Mouse (Mus musculus) lung, postnatal 4 days (tissue): ENCODE measurements around the gene Iqch.
"Not testable (repeated sequence)": the region's sequence is repeated elsewhere in the genome, so short reads cannot be mapped to it uniquely, and the experiment has no call there.

ENCODE experiments used
- DNase-seq, 2 experiments: peaks; one replicate each; pipeline ENCODE4 v3.0.0; 2021

Gene Iqch

GRCm38 (mm10) chr9:63563436-63563835 lies 38.9 kb downstream of the Iqch start:
- DNase-seq, result no peak

GRCm38 (mm10) chr9:63561931-63562330 lies 40.4 kb downstream of the Iqch start:
- DNase-seq, result no peak

GRCm38 (mm10) chr9:63556933-63557332 lies 45.4 kb downstream of the Iqch start:
- no peak for DNase-seq

GRCm38 (mm10) chr9:63556316-63556715 lies 46.0 kb downstream of the Iqch start:
- DNase-seq, result no peak

GRCm38 (mm10) chr9:63555460-63555990 lies 46.8 kb downstream of the Iqch start:
- DNase-seq, result no peak

GRCm38 (mm10) chr9:63553628-63554027 lies 48.7 kb downstream of the Iqch start:
- DNase-seq, result no peak

- not testable (repeated sequence) for DNase-seq
Measured at GRCm38 (mm10) chr9:63550701-63551100, 51.6 kb downstream of the Iqch start.

GRCm38 (mm10) chr9:63548966-63549365 lies 53.3 kb downstream of the Iqch start:
- no peak for DNase-seq

GRCm38 (mm10) chr9:63541926-63542325 lies 60.4 kb downstream of the Iqch start:
- DNase-seq, result no peak

- no peak for DNase-seq
Measured at GRCm38 (mm10) chr9:63541301-63541700, 61.0 kb downstream of the Iqch start.

- no peak for DNase-seq
Measured at GRCm38 (mm10) chr9:63537489-63537888, 64.8 kb downstream of the Iqch start.

- DNase-seq, result no peak
Measured at GRCm38 (mm10) chr9:63535042-63535441, 67.3 kb downstream of the Iqch start.

GRCm38 (mm10) chr9:63534371-63534780 lies 67.9 kb downstream of the Iqch start:
- DNase-seq, result no peak

- no peak for DNase-seq
Measured at GRCm38 (mm10) chr9:63532966-63533711, 69.2 kb downstream of the Iqch start.

GRCm38 (mm10) chr9:63523937-63524253 lies 78.4 kb downstream of the Iqch start:
- DNase-seq, result no peak

GRCm38 (mm10) chr9:63523251-63523936 lies 78.9 kb downstream of the Iqch start:
- no peak for DNase-seq

- DNase-seq, result no peak
Measured at GRCm38 (mm10) chr9:63512851-63513250, 89.4 kb downstream of the Iqch start.

- DNase-seq, result no peak
Measured at GRCm38 (mm10) chr9:63511034-63511433, 91.3 kb downstream of the Iqch start.

- no peak for DNase-seq
Measured at GRCm38 (mm10) chr9:63507110-63507509, 95.2 kb downstream of the Iqch start.

GRCm38 (mm10) chr9:63503890-63504289 lies 98.4 kb downstream of the Iqch start:
- DNase-seq, result no peak

GRCm38 (mm10) chr9:63501516-63501915 lies 100.8 kb downstream of the Iqch start:
- no peak for DNase-seq

GRCm38 (mm10) chr9:63499912-63500311 lies 102.4 kb downstream of the Iqch start:
- DNase-seq, result no peak

- DNase-seq, result no peak
Measured at GRCm38 (mm10) chr9:63495786-63496185, 106.5 kb downstream of the Iqch start.

- no peak for DNase-seq
Measured at GRCm38 (mm10) chr9:63493746-63494145, 108.5 kb downstream of the Iqch start.
